Mouse (Mus musculus) midbrain, postnatal 0 days (tissue): ENCODE measurements at regions not wholly inside any gene's neighbourhood (a gene's known extent, or its start where the extent isn't known, plus 50 kb on each side); places are given as distances from the start of the nearest gene placed in this dataset.

Source experiments
- ATAC-seq: fragments of 200-750 bp; cut with Nextera tagmentation; 2 replicates; pipeline ENCODE4 v1.8.0; 2017; ENCODE audit warnings: moderate number of reproducible peaks, mild to moderate bottlenecking, moderate TSS enrichment, moderate library complexity; ENCODE audit not compliant: low FRiP score
- DNase-seq: peaks from one replicate; pipeline ENCODE4 v3.0.0-alpha.2; 2015; ENCODE audit warnings: low spot score
- H3K27ac ChIP-seq: fragments of 300-500 bp; sonication (generic); 2 replicates; pipeline ENCODE4 v1.5.1; 2014; ENCODE audit warnings: low read depth, mild to moderate bottlenecking, low read length, mixed read lengths
- H3K27me3 ChIP-seq: fragments of 300-500 bp; sonication (generic); 2 replicates; pipeline ENCODE4 v1.6.1; 2014; ENCODE audit warnings: low read length, control low read depth, mixed read lengths; ENCODE audit not compliant: insufficient read depth
- H3K36me3 ChIP-seq: fragments of 300-500 bp; sonication (generic); 2 replicates; pipeline ENCODE4 v1.6.1; 2014; ENCODE audit warnings: low read length, control low read depth, mixed read lengths; ENCODE audit not compliant: insufficient read depth
- H3K4me1 ChIP-seq: fragments of 300-500 bp; sonication (generic); 2 replicates; pipeline ENCODE4 v1.6.1; 2014; ENCODE audit warnings: mild to moderate bottlenecking, control low read depth, antibody characterized with exemption, low read length, mixed read lengths; ENCODE audit not compliant: insufficient read depth
- H3K4me2 ChIP-seq: fragments of 300-500 bp; sonication (generic); 2 replicates; pipeline ENCODE4 v1.6.1; 2014; ENCODE audit warnings: low read depth, mild to moderate bottlenecking, low read length, mixed read lengths; ENCODE audit not compliant: poor library complexity, severe bottlenecking
- H3K4me3 ChIP-seq: fragments of 300-500 bp; sonication (generic); 2 replicates; pipeline ENCODE4 v1.5.1; 2014; ENCODE audit warnings: low read depth, mild to moderate bottlenecking, low read length, moderate library complexity
- H3K9ac ChIP-seq: fragments of 300-500 bp; sonication (generic); replicated peaks from 2 replicates; pipeline ENCODE4 v1.6.1; 2014; ENCODE audit warnings: mild to moderate bottlenecking, low read length, moderate library complexity, mixed read lengths; ENCODE audit not compliant: poor library complexity, severe bottlenecking
- H3K9me3 ChIP-seq: fragments of 300-500 bp; sonication (generic); 2 replicates; pipeline ENCODE4 v1.6.1; 2016; ENCODE audit warnings: low read length, control low read depth
- CTCF ChIP-seq: IDR thresholded peaks from 2 replicates; pipeline ENCODE4 v1.5.1; 2016; ENCODE audit warnings: antibody characterized with exemption, mild to moderate bottlenecking
- WGBS: fragments of 180-500 bp; shearing (Covaris S2); extraction: QIAGEN DNeasy Blood & Tissue Kit; methylation state at CpG from one replicate; pipeline ENCODE4 v1.1.7; 2014; 5-methylcytosine and 5-hydroxymethylcytosine counted together

DNA sequence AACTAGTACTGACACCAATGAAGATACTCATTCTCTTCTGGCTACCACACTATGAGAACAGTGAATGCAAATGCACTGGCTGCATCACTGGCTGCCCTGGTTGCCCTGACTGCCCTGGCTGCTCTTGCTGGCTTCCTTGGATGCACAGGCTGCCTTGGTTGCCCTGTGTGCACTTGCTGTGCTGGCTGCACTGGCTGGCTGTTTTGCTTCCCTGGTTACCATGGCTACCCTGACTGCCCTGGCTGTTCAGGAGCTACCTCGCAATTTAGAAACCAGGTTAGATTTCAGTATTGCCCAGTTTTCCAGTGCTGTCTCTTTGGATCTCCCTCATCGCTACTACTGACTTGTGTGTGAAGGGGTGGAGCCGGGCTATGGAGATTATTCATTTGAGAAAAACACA is 175.7 kb downstream of the Fat4 start:
- Histone ChIP-seq H3K4me2 (no peak overlapping the region), H3K4me1 (no peaks in the 10 kb centered on the region), H3K9me3 (no peaks in the 10 kb centered on the region), H3K4me3 (no peak overlapping the region), H3K9ac (no peak overlapping the region), H3K36me3 (no peaks in the 10 kb centered on the region), H3K27me3 (no peaks in the 10 kb centered on the region), H3K27ac (no peak overlapping the region)
- no peak for ATAC-seq
- DNase-seq: peak; percentile 17
- TF ChIP-seq CTCF: no peak
- WGBS: 65% methylated on average over 3 of the region's 3 CpGs

DNA sequence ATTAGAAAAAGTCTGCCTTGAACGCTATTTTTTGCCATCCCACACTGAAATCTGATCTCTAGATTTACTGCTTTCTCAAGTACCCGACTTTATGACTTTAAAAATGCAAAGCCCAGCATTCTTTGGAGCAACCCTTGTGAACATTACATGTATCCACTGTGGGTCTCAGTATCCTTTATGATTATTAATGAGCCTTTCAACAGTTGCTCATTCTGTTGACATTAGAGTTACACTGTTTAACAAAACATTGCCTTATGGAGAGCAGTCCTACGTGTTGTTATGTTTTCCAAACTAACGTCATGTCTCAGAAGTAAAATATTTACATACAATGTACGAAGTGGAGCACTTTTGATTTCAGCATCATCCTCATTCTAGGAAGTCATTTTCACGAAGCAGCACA is 178.7 kb downstream of the Fat4 start:
- ATAC-seq (no peak), DNase-seq (no peak)
- H3K36me3 ChIP-seq: no peaks in the 10 kb centered on the region
- H3K4me3 ChIP-seq: no peak overlapping the region
- WGBS: 68% methylated on average over 6 of the region's 6 CpGs
- H3K9me3 ChIP-seq: no peaks in the 10 kb centered on the region
- no peak for TF ChIP-seq CTCF
- H3K27ac ChIP-seq: no peak overlapping the region
- H3K4me2 ChIP-seq: no peak overlapping the region
- no peaks in the 10 kb centered on the region for H3K4me1 ChIP-seq
- no peaks in the 10 kb centered on the region for H3K27me3 ChIP-seq
- no peak overlapping the region for H3K9ac ChIP-seq

DNA sequence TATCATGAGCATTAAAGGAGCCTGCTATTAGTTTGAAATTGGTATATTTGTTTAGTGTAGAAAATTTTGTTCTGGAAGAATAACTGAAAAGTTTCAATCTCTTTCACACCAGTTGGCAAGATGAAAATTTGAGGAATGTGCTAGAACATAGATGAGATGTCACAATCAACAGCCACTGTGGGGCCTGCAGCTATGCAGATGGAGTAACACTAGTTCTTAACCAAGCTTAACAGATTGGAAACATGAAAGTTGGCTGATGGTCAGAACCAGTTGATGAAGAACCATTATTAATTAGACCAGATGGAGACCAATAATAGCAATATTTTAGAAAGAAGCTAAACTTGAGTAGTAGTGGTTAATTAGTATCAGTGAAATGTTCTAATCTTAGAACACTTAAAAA is 182.3 kb downstream of the Fat4 start:
- no peak for DNase-seq
- Histone ChIP-seq H3K27ac (no peak overlapping the region), H3K9ac (no peak overlapping the region), H3K4me1 (no peaks in the 10 kb centered on the region), H3K4me2 (no peak overlapping the region), H3K27me3 (no peaks in the 10 kb centered on the region), H3K36me3 (no peaks in the 10 kb centered on the region), H3K4me3 (no peak overlapping the region), H3K9me3 (no peaks in the 10 kb centered on the region)
- no peak for ATAC-seq
- no peak for TF ChIP-seq CTCF

DNA sequence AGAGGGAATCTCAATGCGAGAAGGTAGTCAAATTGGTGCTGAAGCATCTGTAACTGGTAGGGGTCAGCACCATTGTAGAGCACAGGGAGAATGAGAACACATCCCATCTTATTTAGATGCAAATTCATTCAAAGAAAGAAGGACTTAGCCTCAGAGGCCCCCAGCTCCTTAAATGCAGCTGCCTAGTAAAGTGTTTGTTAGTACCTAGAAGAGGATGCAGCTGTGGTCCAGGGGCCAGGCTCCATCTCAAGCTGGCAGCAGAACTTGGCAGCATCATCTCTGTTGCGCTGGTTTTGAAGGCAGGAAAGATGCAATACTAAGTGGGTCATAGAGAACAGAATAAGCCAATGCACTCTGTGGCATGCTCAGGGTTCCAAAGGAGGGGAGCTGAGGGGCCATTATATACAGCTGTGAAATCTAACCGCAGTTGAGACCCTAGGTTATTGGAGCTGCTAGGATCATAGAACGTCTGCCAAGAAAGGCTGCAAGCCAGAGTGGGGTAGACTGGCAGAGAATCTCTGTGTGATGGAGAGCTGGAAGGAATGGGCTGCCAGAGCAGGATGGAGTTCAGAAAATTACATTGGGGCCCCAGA is 196.0 kb downstream of the Fat4 start:
- Histone ChIP-seq H3K4me2 (no peak overlapping the region), H3K9me3 (no peaks in the 10 kb centered on the region), H3K9ac (no peak overlapping the region), H3K36me3 (no peaks in the 10 kb centered on the region), H3K4me1 (no peaks in the 10 kb centered on the region), H3K27me3 (no peaks in the 10 kb centered on the region), H3K4me3 (no peak overlapping the region), H3K27ac (no peak overlapping the region)
- 50% methylated on average over 4 of the region's 4 CpGs for WGBS
- DNase-seq: no peak
- no peak for TF ChIP-seq CTCF
- no peak for ATAC-seq

DNA sequence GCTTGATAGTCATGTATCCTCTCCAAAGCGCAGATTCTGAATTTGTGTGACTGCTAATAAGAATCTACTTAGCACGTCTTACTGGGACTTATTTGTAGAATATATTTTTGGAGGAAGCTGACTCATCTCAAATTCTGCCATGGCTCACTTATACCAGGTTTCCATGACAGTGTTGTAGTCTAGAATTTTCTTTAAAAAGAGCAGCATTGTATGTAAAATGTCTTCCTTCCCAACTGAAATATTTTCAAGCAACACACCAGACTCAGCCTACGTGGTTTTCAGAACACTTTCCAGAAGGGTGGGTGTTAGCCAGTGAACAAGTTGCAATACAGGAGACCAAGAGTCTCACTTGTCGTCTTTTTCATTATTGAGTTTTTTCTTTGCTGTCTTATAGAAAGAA is 202.2 kb downstream of the Fat4 start:
- H3K4me3 ChIP-seq: no peak overlapping the region
- H3K9me3 ChIP-seq: no peaks in the 10 kb centered on the region
- WGBS: 87% methylated on average over 4 of the region's 4 CpGs
- no peak overlapping the region for H3K9ac ChIP-seq
- no peaks in the 10 kb centered on the region for H3K27me3 ChIP-seq
- ATAC-seq (no peak), DNase-seq (no peak)
- H3K4me2 ChIP-seq: no peak overlapping the region
- no peak for TF ChIP-seq CTCF
- H3K4me1 ChIP-seq: no peaks in the 10 kb centered on the region
- no peaks in the 10 kb centered on the region for H3K36me3 ChIP-seq
- no peak overlapping the region for H3K27ac ChIP-seq

DNA sequence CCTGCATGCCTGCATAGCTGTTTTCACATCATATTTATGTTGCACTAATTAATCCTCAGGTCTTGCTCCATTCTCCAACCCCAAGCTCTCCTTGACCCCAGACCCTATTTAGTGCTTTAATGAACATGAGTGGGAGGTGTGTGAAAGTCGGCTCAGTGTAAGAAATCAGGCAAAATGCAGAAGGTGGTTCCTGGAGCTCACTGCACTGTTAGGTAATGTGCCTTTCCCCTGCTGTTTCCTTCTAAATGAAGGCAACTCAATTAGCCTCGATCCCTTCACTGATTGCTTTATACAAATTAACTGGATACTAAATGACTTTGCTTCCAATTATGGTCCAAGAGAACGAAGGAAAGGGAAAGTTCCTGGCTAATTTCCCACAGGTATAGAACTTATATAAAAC is 215.6 kb downstream of the Fat4 start:
- H3K27me3 ChIP-seq: no peaks in the 10 kb centered on the region
- ATAC-seq (no peak), DNase-seq (peak; percentile 42)
- no peak overlapping the region for H3K4me3 ChIP-seq
- H3K9me3 ChIP-seq: no peaks in the 10 kb centered on the region
- no peaks in the 10 kb centered on the region for H3K36me3 ChIP-seq
- H3K4me2 ChIP-seq: no peak overlapping the region
- H3K27ac ChIP-seq: no peak overlapping the region
- no peaks in the 10 kb centered on the region for H3K4me1 ChIP-seq
- no peak for TF ChIP-seq CTCF
- H3K9ac ChIP-seq: no peak overlapping the region
- WGBS: 85% methylated on average over 3 of the region's 3 CpGs
